Mouse (Mus musculus) thymus, adult 2 months (tissue): ENCODE measurements around the gene Lrrc59. TPM values are rescaled to one million over a fixed set of nuclear protein-coding genes. Genes with fewer than 3 reads are reported as not detected.
"Not testable (repeated sequence)": the region's sequence is repeated elsewhere in the genome, so short reads cannot be mapped to it uniquely, and the experiment has no call there.

Source experiments
- DNase-seq: peaks from one replicate; pipeline ENCODE4 v3.0.0; 2021
- H3K27ac ChIP-seq: fragments of 200-500 bp; 2 replicates; pipeline ENCODE4 v1.5.1; 2012; ENCODE audit warnings: low read length, control low read depth; ENCODE audit not compliant: control insufficient read depth, insufficient read depth
- H3K27me3 ChIP-seq: fragments of 200-500 bp; 2 replicates; pipeline ENCODE4 v1.6.1; 2012; ENCODE audit warnings: mild to moderate bottlenecking, low read length, moderate library complexity, mixed read lengths; ENCODE audit not compliant: control insufficient read depth, insufficient read depth
- H3K36me3 ChIP-seq: fragments of 200-500 bp; 2 replicates; pipeline ENCODE4 v1.6.1; 2012; ENCODE audit warnings: mild to moderate bottlenecking, low read length, moderate library complexity; ENCODE audit not compliant: control insufficient read depth, insufficient read depth
- H3K4me1 ChIP-seq: fragments of 200-500 bp; replicated peaks from 2 replicates; pipeline ENCODE4 v1.6.1; 2012; ENCODE audit warnings: low read length; ENCODE audit not compliant: control insufficient read depth, insufficient read depth
- H3K4me3 ChIP-seq: fragments of 200-500 bp; 2 replicates; pipeline ENCODE4 v1.5.1; 2012; ENCODE audit warnings: mild to moderate bottlenecking, low read length, control low read depth, moderate library complexity; ENCODE audit not compliant: control insufficient read depth, insufficient read depth
- CTCF ChIP-seq: fragments of 200-500 bp; IDR thresholded peaks from 2 replicates; pipeline ENCODE4 v1.5.1; 2012; ENCODE audit warnings: mild to moderate bottlenecking, control low read depth, low read length, moderate library complexity, borderline replicate concordance; ENCODE audit not compliant: control insufficient read depth, poor library complexity, insufficient read depth; ENCODE audit errors: extremely low read depth
- POLR2A ChIP-seq: fragments of 200-500 bp; IDR thresholded peaks from 2 replicates; pipeline ENCODE4 v1.6.1; 2012; ENCODE audit warnings: mild to moderate bottlenecking, low read length, control low read depth, moderate library complexity; ENCODE audit not compliant: control insufficient read depth, poor library complexity, insufficient read depth; ENCODE audit errors: extremely low read depth
- WGBS: fragments of 180-500 bp; shearing (Covaris S2); methylation state at CpG from one replicate; pipeline ENCODE4 v1.1.7; 2018; 5-methylcytosine and 5-hydroxymethylcytosine counted together
- polyA plus RNA-seq: library from polyadenylated mRNA; depleted of rRNA; stranded (reverse); fragments of >200 nt; gene quantifications from 2 replicates; pipeline ENCODE4 v1.2.3, GENCODE M21; 2012; rRNA removed

The Lrrc59 gene
- polyA plus RNA-seq, 1 experiment = 62.3 TPM

GRCm38 (mm10) chr11:94676754-94677606 is 47.4 kb downstream of the Lrrc59 start, which contains the start of gene Xylt2:
TSS of gene Xylt2 (minus strand) at chr11:94677515.
- 1% methylated on average over 79 of the region's 82 CpGs for WGBS
- Histone ChIP-seq H3K27ac (no peak within 1 kb of the TSS), H3K36me3 (no peaks in the 10 kb centered on the region), H3K27me3 (no peaks in the 10 kb centered on the region), H3K4me3 (peak within 1 kb of the TSS; percentile 55), H3K4me1 (peaks cover 25% of the 10 kb centered on the region)
- peak; percentile 94 for DNase-seq
- TF ChIP-seq POLR2A (peak; percentile 71), CTCF (peak; percentile 23; the same call in 1 of the 2 replicates)

DNA sequence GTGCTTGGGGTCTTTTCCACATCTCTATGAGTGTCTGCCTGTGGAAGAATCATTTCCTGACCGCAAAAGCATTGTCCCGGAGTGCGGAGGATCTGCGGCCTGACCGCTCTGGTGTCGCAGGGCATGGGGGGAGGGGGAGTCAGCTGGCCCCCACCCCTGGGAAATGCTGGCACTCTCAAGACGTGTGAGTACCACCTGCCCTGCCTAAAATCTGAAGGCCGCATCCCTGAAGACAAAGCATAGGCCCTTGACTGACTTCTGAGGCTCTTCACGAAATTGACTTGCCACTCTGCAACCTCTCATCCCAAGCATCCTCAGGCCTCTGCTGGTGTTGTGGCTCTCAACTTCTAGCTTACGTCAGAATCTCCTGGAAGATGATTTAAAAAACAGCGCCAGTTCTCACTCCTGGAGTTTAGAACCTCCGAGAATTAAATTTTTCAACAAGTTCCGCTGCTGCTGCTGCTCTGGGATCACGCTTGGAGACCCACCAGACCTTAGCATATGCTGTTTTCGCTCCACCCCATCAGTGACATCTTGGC is 48.1 kb downstream of the Lrrc59 start:
- WGBS = 41% methylated on average over 15 of the region's 15 CpGs
- H3K4me3 ChIP-seq = peak overlapping the region; percentile 55
- peaks cover 25% of the 10 kb centered on the region for H3K4me1 ChIP-seq
- H3K27ac ChIP-seq = no peak overlapping the region
- H3K27me3 ChIP-seq = no peaks in the 10 kb centered on the region
- TF ChIP-seq POLR2A = peak; percentile 27; the same call in 1 of the 2 replicates
- no peak for TF ChIP-seq CTCF
- DNase-seq = no peak
- no peaks in the 10 kb centered on the region for H3K36me3 ChIP-seq

DNA sequence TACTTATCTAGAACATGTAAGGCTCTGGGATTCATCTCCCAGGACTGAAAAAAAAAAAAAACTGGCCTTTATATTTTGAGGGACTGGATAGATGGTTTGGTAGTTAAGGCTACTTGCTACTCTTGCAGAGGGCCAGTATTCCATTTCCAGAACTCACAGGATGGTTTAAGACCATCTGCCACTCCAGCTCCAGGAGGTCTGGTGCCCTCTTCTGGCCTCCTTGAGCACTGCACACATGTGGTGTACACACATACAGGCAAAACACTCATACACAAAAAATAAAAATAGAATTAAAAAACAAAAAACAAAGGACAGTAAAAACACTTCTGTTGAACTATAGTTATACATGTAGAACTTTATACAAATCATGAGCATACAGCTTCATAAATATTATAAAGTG is 51.1 kb downstream of the Lrrc59 start:
- Histone ChIP-seq H3K36me3 (no peaks in the 10 kb centered on the region), H3K4me1 (peaks cover 16% of the 10 kb centered on the region), H3K27me3 (no peaks in the 10 kb centered on the region), H3K4me3 (no peak overlapping the region), H3K27ac (no peak overlapping the region)
- no peak for DNase-seq
- TF ChIP-seq CTCF = no peak
- no peak for TF ChIP-seq POLR2A

- no peak for TF ChIP-seq CTCF
- TF ChIP-seq POLR2A = no peak
- no peaks in the 10 kb centered on the region for H3K27me3 ChIP-seq
- no peak overlapping the region for H3K4me3 ChIP-seq
- DNase-seq = no peak
- H3K27ac ChIP-seq = no peak overlapping the region
- H3K4me1 ChIP-seq = peaks cover 6% of the 10 kb centered on the region
- H3K36me3 ChIP-seq = no peaks in the 10 kb centered on the region
- WGBS = 85% methylated on average over 4 of the region's 4 CpGs
Measured at GRCm38 (mm10) chr11:94681640-94682039, 52.1 kb downstream of the Lrrc59 start.

- DNase-seq = no peak
- 96% methylated on average over 7 of the region's 7 CpGs for WGBS
- Histone ChIP-seq H3K27me3 (no peaks in the 10 kb centered on the region), H3K27ac (no peak overlapping the region), H3K36me3 (no peaks in the 10 kb centered on the region), H3K4me3 (no peak overlapping the region), H3K4me1 (peaks cover 4% of the 10 kb centered on the region)
- no peak for TF ChIP-seq POLR2A
- TF ChIP-seq CTCF = no peak
Measured at GRCm38 (mm10) chr11:94682427-94682826, 52.9 kb downstream of the Lrrc59 start.

- 26% methylated on average over 6 of the region's 6 CpGs for WGBS
- TF ChIP-seq POLR2A (no peak), CTCF (no peak)
- Histone ChIP-seq H3K36me3 (no peaks in the 10 kb centered on the region), H3K27me3 (no peaks in the 10 kb centered on the region), H3K27ac (no peak overlapping the region), H3K4me1 (no peaks in the 10 kb centered on the region), H3K4me3 (no peak overlapping the region)
- DNase-seq = no peak
Measured at GRCm38 (mm10) chr11:94687178-94687577, 57.6 kb downstream of the Lrrc59 start.

DNA sequence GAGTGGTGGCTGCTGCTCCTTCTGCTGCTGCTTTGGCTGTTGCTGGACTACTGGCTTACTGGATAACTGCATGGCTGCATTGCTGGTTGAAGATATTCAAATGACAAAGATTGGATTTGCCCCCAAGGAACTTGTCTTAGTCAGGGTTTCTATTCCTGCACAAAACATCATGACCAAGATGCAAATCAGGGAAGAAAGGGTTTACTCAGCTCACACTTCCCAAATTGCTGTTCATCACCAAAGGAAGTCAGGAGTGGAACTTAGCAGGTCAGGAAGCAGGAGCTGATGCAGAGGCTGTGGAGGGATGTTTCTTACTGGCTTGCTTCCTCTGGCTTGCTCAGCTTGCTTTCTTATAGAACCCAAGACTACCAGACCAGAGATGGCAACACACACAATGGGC is 62.9 kb downstream of the Lrrc59 start:
- peaks cover 20% of the 10 kb centered on the region for H3K4me1 ChIP-seq
- not testable (repeated sequence) for H3K36me3 ChIP-seq, DNase-seq, H3K4me3 ChIP-seq, H3K27me3 ChIP-seq, H3K27ac ChIP-seq

Other genes with a start within 250 kb of the Lrrc59 start
- gene Abcc3, start 236.8 kb upstream of the Lrrc59 start, polyA plus RNA-seq = 21.5 and 28.4 TPM in 2 replicates
- 2.3 and 6.5 TPM in 2 replicates for gene Cacna1g, start 155.6 kb upstream of the Lrrc59 start, polyA plus RNA-seq
- 0.04 and 0.39 TPM in 2 replicates for gene Spata20, start 143.6 kb upstream of the Lrrc59 start, polyA plus RNA-seq
- 1.8 and 3.3 TPM in 2 replicates for gene Epn3, start 129.8 kb upstream of the Lrrc59 start, polyA plus RNA-seq
- 0.13 and 0.19 TPM in 2 replicates for gene Mycbpap, start 108.0 kb upstream of the Lrrc59 start, polyA plus RNA-seq
- gene Rsad1, start 80.5 kb upstream of the Lrrc59 start, polyA plus RNA-seq = 5.4 and 6.8 TPM in 2 replicates
- gene Chad, start 64.7 kb upstream of the Lrrc59 start, polyA plus RNA-seq = 0.59 TPM in 2 replicates
- 15.8 and 24.6 TPM in 2 replicates for gene Acsf2, start 27.9 kb upstream of the Lrrc59 start, polyA plus RNA-seq
- 33.9 and 34.7 TPM in 2 replicates for gene Mrpl27, start 24.0 kb downstream of the Lrrc59 start, polyA plus RNA-seq
- 8.9 and 12.8 TPM in 2 replicates for gene Eme1, start 24.2 kb downstream of the Lrrc59 start, polyA plus RNA-seq
- gene Xylt2, start 47.7 kb downstream of the Lrrc59 start, polyA plus RNA-seq = 81.9 and 95.3 TPM in 2 replicates
- not detected in 2 replicates for gene Gm11541, start 74.7 kb downstream of the Lrrc59 start, polyA plus RNA-seq
- not detected in 2 replicates for gene Cdc34b, start 112.0 kb downstream of the Lrrc59 start, polyA plus RNA-seq
- gene Tmem92, start 152.9 kb downstream of the Lrrc59 start, polyA plus RNA-seq = 0.32 and 0.42 TPM in 2 replicates